Mouse (Mus musculus) limb, embryonic 15.5 days (tissue): ENCODE results near the gene Dyrk1b. TPM values are rescaled to one million over a fixed set of nuclear protein-coding genes. Genes with fewer than 3 reads are reported as not detected.
"Not testable (repeated sequence)": the region's sequence is repeated elsewhere in the genome, so short reads cannot be mapped to it uniquely, and the experiment has no call there.

ENCODE experiments used
- ATAC-seq: fragments of 200-750 bp; cut with Nextera tagmentation; 2 replicates; pipeline ENCODE4 v1.8.0; 2017; ENCODE audit warnings: low read depth, moderate TSS enrichment; ENCODE audit not compliant: insufficient number of reproducible peaks, low FRiP score, low TSS enrichment
- H3K27ac ChIP-seq: fragments of 300-500 bp; sonication (generic); 2 replicates; pipeline ENCODE4 v1.5.1; 2015; ENCODE audit warnings: moderate library complexity, mild to moderate bottlenecking, inconsistent platforms
- H3K27me3 ChIP-seq: fragments of 300-500 bp; sonication (generic); 2 replicates; pipeline ENCODE4 v1.6.1; 2015; ENCODE audit warnings: inconsistent platforms
- H3K36me3 ChIP-seq: fragments of 300-500 bp; sonication (generic); 2 replicates; pipeline ENCODE4 v1.6.1; 2015; ENCODE audit warnings: inconsistent platforms
- H3K4me1 ChIP-seq: fragments of 300-500 bp; sonication (generic); 2 replicates; pipeline ENCODE4 v1.6.1; 2015; ENCODE audit warnings: inconsistent platforms
- H3K4me2 ChIP-seq: fragments of 300-500 bp; sonication (generic); 2 replicates; pipeline ENCODE4 v1.6.1; 2015; ENCODE audit warnings: mild to moderate bottlenecking, inconsistent platforms
- H3K4me3 ChIP-seq: fragments of 300-500 bp; sonication (generic); 2 replicates; pipeline ENCODE4 v1.5.1; 2015; ENCODE audit warnings: mild to moderate bottlenecking, inconsistent platforms
- H3K9ac ChIP-seq: fragments of 300-500 bp; sonication (generic); 2 replicates; pipeline ENCODE4 v1.6.1; 2015; ENCODE audit warnings: inconsistent platforms
- H3K9me3 ChIP-seq: fragments of 300-500 bp; sonication (generic); 2 replicates; pipeline ENCODE4 v1.6.1; 2016; ENCODE audit warnings: inconsistent platforms
- WGBS: fragments of 180-500 bp; shearing (Covaris S2); methylation state at CpG from one replicate; pipeline ENCODE4 v1.1.7; 2015; 5-methylcytosine and 5-hydroxymethylcytosine counted together
- polyA plus RNA-seq: library from polyadenylated mRNA; unstranded; fragments of >200 nt; fragmentation: Nextera tagmentation; extraction: Ambion mirVana; gene quantifications from 2 replicates; pipeline ENCODE4 v1.2.1, GENCODE M21; 2015

Dyrk1b gene
- 9.2 and 11.7 TPM in 2 replicates for polyA plus RNA-seq

DNA sequence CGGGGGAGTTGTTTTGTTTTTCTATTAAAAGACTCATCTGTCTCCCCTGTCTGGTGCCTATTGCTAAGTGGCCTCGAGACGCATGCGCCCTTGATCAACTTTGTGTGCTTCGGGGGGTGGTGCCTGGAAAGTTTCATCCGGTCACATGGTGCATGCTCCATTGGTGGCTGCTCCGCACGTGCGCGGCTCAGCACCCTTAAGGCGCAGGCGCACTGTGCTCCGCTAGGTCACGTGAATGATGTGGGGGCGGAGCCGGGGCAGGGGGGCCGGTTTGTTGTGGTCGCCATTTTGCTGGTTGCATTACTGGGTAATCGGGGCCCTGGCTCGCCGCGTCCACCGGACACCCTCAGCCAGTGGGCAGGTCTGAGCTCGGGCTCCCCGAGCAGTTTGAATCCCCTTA is at the start of gene Dyrk1b:
Gene Dyrk1b, plus strand, starts transcription at position 242 of the 400 bp plus-strand sequence.
- WGBS: 1% methylated on average over 19 of the region's 25 CpGs
- H3K4me2 ChIP-seq: peak within 1 kb of the TSS; percentile 88
- peak within 1 kb of the TSS; percentile 98 for H3K4me3 ChIP-seq
- no peaks in the 10 kb centered on the region for H3K27me3 ChIP-seq
- peaks cover 71% of the 10 kb centered on the region for H3K36me3 ChIP-seq
- H3K9ac ChIP-seq: peak within 1 kb of the TSS; percentile 76
- peak within 1 kb of the TSS; percentile 93 for H3K27ac ChIP-seq
- no peaks in the 10 kb centered on the region for H3K9me3 ChIP-seq
- H3K4me1 ChIP-seq: peaks cover 13% of the 10 kb centered on the region
- peak; percentile 90 for ATAC-seq

DNA sequence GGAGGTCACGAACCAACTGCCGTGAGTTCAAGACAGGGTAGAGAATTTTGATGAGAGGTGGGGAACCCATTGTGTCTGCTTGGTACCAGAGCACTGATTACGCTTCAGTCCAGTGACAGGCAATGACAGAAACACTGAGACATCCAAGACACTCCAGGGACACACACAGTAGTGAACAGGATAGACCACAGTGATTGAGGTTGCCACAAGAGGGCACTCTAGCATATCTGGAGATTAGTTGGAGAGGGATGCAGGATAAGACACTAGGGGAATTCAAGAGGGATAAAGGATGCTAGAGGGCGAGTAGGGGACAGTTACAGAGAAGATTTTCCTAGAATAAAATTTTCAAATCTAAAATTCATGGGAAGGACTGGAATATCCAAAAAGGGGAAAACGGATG is 41.7 kb upstream of the Dyrk1b start:
- H3K27ac ChIP-seq: no peak overlapping the region
- H3K4me1 ChIP-seq: no peaks in the 10 kb centered on the region
- no peak overlapping the region for H3K4me2 ChIP-seq
- H3K27me3 ChIP-seq: no peaks in the 10 kb centered on the region
- no peaks in the 10 kb centered on the region for H3K9me3 ChIP-seq
- no peak overlapping the region for H3K9ac ChIP-seq
- no peak overlapping the region for H3K4me3 ChIP-seq
- WGBS: 61% methylated on average over 5 of the region's 5 CpGs
- no peaks in the 10 kb centered on the region for H3K36me3 ChIP-seq
- ATAC-seq: no peak

DNA sequence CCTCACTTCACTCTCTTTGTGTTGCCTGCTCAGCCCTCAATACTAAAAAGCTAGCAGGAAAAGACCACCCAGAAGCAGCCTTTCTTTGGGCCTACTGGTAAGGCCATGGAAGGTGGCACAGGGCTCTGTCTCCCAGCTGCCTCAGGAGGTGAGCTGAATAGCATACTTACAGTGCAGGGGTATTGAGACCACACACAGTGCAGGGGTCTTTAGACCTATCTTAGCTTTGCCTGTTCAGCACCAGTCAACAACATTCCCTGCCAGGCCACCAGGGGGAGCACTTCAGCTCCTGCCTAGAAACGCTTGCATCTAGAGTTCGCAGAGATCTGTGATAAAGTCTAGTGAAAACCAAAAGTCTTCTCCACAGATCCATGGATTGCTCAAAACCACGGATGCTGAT is 31.0 kb upstream of the Dyrk1b start:
- Histone ChIP-seq H3K9me3 (peaks cover 4% of the 10 kb centered on the region; the same call in 1 of the 2 replicates), H3K4me1 (no peaks in the 10 kb centered on the region), H3K9ac (no peak overlapping the region), H3K4me2 (no peak overlapping the region), H3K27ac (no peak overlapping the region), H3K27me3 (no peaks in the 10 kb centered on the region), H3K36me3 (no peaks in the 10 kb centered on the region), H3K4me3 (no peak overlapping the region)
- WGBS: 23% methylated on average over 3 of the region's 3 CpGs
- ATAC-seq: no peak

DNA sequence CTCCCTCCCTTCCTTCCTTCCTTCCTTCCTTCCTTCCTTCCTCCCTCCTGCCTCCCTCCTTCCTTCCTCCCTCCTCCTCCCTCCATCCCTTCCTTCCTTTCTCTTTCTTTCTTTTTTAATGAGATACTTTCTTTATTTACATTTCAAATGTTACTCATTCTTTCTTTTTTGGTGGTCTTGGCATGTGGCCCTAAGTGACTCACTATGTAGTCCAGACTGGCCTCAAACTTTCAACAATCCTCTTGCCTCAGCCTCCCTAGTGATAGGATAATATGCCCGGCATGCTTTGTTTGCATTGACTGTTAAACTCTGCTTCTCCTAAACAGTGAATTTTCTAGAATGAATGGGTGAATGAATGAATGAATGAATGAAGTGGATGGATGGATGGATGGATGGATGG is 29.4 kb upstream of the Dyrk1b start:
- 87% methylated on average over 1 of the region's 1 CpGs for WGBS
- no peak overlapping the region for H3K27ac ChIP-seq
- H3K4me1 ChIP-seq: no peaks in the 10 kb centered on the region
- H3K9me3 ChIP-seq: no peaks in the 10 kb centered on the region
- no peak for ATAC-seq
- no peaks in the 10 kb centered on the region for H3K27me3 ChIP-seq
- H3K36me3 ChIP-seq: no peaks in the 10 kb centered on the region
- no peak overlapping the region for H3K4me2 ChIP-seq
- no peak overlapping the region for H3K9ac ChIP-seq
- H3K4me3 ChIP-seq: no peak overlapping the region

DNA sequence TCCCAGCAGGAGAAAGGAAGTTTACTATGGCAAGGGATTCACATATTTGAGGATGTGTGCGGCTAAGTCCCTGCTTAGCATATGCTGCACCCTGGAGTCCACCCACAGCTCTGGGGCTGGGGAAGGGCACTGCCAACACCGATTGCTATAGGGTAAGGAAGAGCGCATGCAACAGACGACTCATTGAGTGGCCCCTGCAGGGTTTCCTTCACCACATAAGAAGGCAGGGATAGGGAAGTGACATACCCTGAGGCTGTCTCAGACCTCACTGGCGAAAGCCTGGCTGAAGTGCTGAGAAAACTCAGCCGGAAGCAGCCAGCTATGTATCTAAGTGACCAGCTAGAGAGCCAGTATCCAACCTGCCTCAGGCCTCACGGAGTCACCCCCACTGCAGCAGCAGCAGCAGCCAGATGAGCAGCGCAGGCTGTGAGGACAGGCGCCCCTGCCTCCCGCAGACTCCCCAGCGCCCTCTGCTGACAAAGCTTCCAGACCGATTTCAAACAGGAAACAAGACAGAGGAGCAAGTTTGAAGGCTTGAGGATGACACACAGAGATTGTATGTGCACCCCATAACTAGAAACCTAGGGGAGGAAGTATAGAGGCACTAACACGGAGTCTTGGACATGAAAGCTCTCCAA is 27.6 kb upstream of the Dyrk1b start:
- no peak overlapping the region for H3K4me2 ChIP-seq
- H3K9ac ChIP-seq: 0 out of 2 replicates have a peak overlapping the region, but pooled peaks have one; percentile 14
- H3K27me3 ChIP-seq: no peaks in the 10 kb centered on the region
- no peak overlapping the region for H3K4me3 ChIP-seq
- H3K4me1 ChIP-seq: no peaks in the 10 kb centered on the region
- WGBS: 15% methylated on average over 13 of the region's 13 CpGs
- ATAC-seq: no peak
- H3K27ac ChIP-seq: no peak overlapping the region
- H3K36me3 ChIP-seq: no peaks in the 10 kb centered on the region
- H3K9me3 ChIP-seq: no peaks in the 10 kb centered on the region

DNA sequence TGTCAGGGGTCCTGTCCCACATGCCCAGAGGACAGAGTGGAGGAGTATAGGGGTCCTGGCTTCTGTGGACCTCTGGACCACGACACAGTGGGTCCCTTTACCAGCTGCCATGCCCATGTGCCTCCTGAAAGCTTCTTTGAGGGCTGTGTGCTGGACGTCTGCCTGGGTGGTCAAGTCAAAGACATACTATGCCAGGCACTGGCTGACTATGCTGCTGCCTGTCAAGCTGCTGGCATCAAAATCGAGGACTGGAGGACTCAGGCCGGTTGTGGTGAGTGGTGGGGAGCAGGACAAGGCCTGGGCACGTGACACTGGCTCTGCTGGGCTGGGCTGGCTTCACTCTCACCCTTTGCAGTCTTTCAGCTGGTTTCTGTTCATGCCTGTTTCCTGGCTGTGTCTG is 25.7 kb upstream of the Dyrk1b start:
- not testable (repeated sequence) for H3K4me3 ChIP-seq, ATAC-seq, H3K36me3 ChIP-seq, H3K9me3 ChIP-seq, H3K4me1 ChIP-seq, H3K9ac ChIP-seq, H3K27ac ChIP-seq, H3K27me3 ChIP-seq, H3K4me2 ChIP-seq
- WGBS: 40% methylated on average over 5 of the region's 5 CpGs

DNA sequence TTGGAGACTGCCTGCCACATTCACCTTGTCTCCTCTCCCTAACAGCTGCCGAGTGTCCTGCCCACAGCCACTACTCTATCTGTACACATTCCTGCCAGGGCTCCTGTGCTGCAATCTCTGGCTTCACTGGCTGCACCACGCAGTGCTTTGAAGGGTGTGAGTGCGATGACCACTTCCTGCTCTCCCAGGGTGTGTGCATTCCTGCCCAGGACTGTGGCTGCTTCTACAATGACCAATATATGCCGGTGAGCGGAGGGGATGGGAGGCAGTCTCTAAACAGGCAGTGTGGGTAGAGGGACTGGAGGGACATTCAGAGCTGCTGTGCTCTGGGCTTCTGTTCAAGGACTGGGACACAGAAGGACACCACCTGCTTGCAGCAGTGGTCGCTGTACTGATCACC is 20.0 kb upstream of the Dyrk1b start:
- Histone ChIP-seq H3K27ac (no peak overlapping the region), H3K36me3 (no peaks in the 10 kb centered on the region), H3K9ac (no peak overlapping the region), H3K4me3 (no peak overlapping the region), H3K4me2 (no peak overlapping the region), H3K27me3 (0 out of 2 replicates have a peak, but pooled peaks cover 9% of the 10 kb centered on the region), H3K9me3 (no peaks in the 10 kb centered on the region), H3K4me1 (no peaks in the 10 kb centered on the region)
- ATAC-seq: no peak
- WGBS: 44% methylated on average over 6 of the region's 6 CpGs

GRCm38 (mm10) chr7:28159893-28160292 is 19.4 kb upstream of the Dyrk1b start:
- no peaks in the 10 kb centered on the region for H3K4me1 ChIP-seq
- 0 out of 2 replicates have a peak, but pooled peaks cover 9% of the 10 kb centered on the region for H3K27me3 ChIP-seq
- H3K9ac ChIP-seq: no peak overlapping the region
- H3K9me3 ChIP-seq: no peaks in the 10 kb centered on the region
- no peak overlapping the region for H3K4me2 ChIP-seq
- no peaks in the 10 kb centered on the region for H3K36me3 ChIP-seq
- no peak overlapping the region for H3K27ac ChIP-seq
- no peak overlapping the region for H3K4me3 ChIP-seq
- 81% methylated on average over 3 of the region's 3 CpGs for WGBS
- ATAC-seq: no peak

DNA sequence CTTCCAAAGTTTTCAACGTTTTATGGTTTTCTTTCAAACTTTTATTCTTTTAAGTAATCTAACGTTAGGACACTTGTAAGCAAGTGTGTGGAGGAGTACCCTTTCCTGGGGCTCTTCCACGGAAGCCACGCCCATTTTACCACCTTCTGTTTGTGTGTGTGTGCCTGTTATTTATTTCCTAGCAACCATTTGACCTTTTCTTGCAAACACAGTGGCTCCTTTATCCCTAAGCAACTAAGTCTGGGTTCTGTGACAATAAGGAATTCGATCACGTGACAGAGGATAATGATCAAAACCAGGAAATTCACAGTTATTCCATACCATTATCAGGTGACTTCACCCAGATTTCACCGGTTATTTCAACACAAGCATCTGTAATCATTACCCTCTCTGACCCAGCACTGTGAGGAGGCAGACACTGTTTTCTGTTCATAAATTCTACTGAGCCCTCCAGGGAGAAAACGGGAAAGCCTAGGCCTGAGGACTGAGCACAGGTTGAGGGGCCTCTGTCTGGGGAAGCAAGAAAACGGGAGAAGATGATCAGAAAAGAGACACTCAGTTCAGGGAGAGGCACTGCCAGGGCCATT is 18.0 kb upstream of the Dyrk1b start:
- 0 out of 2 replicates have a peak, but pooled peaks cover 9% of the 10 kb centered on the region for H3K27me3 ChIP-seq
- H3K27ac ChIP-seq: no peak overlapping the region
- H3K36me3 ChIP-seq: no peaks in the 10 kb centered on the region
- ATAC-seq: no peak
- H3K9ac ChIP-seq: no peak overlapping the region
- no peaks in the 10 kb centered on the region; the same call in 1 of the 2 replicates for H3K9me3 ChIP-seq
- no peak overlapping the region for H3K4me3 ChIP-seq
- H3K4me1 ChIP-seq: no peaks in the 10 kb centered on the region
- WGBS: 46% methylated on average over 9 of the region's 9 CpGs
- H3K4me2 ChIP-seq: no peak overlapping the region

DNA sequence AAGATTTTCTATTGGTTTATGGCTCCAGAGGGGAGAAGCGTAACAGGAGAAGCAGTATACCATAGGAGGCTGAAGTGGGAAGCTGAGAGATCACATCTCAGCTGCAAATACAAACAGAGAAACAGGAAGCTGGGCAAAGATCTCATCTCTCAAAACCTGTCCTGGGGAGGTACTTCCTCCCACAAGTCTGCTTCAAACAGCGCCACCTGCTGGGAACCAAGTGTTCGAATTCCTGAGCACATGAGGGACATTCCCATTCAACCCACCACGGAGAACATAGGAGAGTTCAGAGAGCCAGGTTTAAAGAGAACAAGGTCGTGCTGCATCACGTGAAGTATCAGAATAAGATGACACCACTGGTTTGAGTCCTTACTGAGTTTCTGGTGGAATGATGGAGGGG is 13.9 kb upstream of the Dyrk1b start:
- Histone ChIP-seq H3K9me3 (no peaks in the 10 kb centered on the region; the same call in 1 of the 2 replicates), H3K9ac (no peak overlapping the region), H3K4me2 (no peak overlapping the region), H3K36me3 (no peaks in the 10 kb centered on the region), H3K4me1 (peaks cover 13% of the 10 kb centered on the region), H3K4me3 (no peak overlapping the region), H3K27ac (no peak overlapping the region), H3K27me3 (no peaks in the 10 kb centered on the region)
- ATAC-seq: no peak
- WGBS: 81% methylated on average over 6 of the region's 6 CpGs

DNA sequence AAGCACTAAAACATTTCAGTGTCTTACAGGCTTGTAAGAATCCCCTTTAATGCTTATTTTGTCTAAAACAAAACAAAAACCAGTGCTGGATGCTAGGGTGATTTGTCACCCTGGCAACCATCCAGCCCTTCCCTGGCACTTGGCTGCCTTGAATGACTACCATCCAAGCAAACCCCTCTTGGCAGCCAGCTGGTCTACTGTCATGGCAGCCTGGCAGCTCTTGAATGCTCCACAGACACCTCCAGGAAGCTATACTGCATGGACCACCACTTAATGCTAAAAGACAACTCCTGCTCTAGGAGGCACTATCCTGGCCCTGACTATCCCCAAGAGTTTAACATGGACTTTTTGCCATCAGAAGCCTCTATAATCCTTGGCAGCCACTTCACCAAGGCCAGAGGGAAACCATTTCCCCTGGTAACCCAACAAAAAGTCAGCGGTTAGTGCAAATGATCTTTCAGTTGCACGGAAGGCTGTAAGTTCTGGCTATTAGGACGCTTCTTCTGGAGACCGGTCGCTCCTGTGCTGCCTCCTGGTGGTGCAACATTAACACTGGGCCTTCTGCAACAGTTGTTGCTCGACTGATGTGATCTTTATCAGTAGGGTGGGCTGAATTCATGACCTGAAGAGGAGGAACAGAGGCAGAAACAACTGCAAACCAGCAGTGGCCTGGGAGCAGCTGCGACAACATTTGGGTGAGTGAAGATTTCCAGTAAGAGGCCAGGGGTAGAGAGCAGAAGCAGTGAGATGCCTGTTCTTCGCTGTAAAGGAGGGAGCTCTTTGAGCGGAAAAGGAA is 10.8 kb upstream of the Dyrk1b start:
- H3K4me1 ChIP-seq: peaks cover 29% of the 10 kb centered on the region
- peak overlapping the region; percentile 83 for H3K4me2 ChIP-seq
- ATAC-seq: no peak
- no peaks in the 10 kb centered on the region; the same call in 1 of the 2 replicates for H3K9me3 ChIP-seq
- 6% methylated on average over 9 of the region's 9 CpGs for WGBS
- H3K36me3 ChIP-seq: no peaks in the 10 kb centered on the region
- H3K27ac ChIP-seq: peak overlapping the region; percentile 86
- H3K27me3 ChIP-seq: no peaks in the 10 kb centered on the region
- H3K9ac ChIP-seq: peak overlapping the region; percentile 47
- H3K4me3 ChIP-seq: peak overlapping the region; percentile 97
